Mouse (Mus musculus): ENCODE data around the gene Hnrnph3. TPM values are rescaled to one million over a fixed set of nuclear protein-coding genes. Genes with fewer than 3 reads are reported as not detected.

Gene Hnrnph3
- polyA plus RNA-seq, 1 experiment from 2014 or later: 116 TPM

- no peaks in the 10 kb centered on the region for H3K4me1 ChIP-seq (ENCODE audit: control insufficient read depth, insufficient read depth, low read length)
- H3K9ac ChIP-seq (ENCODE audit: low read length): no peak overlapping the region
- peaks cover 30% of the 10 kb centered on the region for H3K36me3 ChIP-seq (ENCODE audit: control insufficient read depth, insufficient read depth, low read length)
- 96% methylated on average over 15 of the region's 15 CpGs for WGBS
- H3K4me2 ChIP-seq (ENCODE audit: low read depth, severe bottlenecking): no peak overlapping the region
- ATAC-seq (ENCODE audit: insufficient number of reproducible peaks, low FRiP score, low TSS enrichment, low read depth): no peak
- no peak overlapping the region for H3K27ac ChIP-seq (replicated peaks; ENCODE audit: low read depth, low read length)
- no peak overlapping the region for H3K4me3 ChIP-seq (ENCODE audit: low read depth, low read length)
- H3K9me3 ChIP-seq (ENCODE audit: control insufficient read depth, low read length): no peaks in the 10 kb centered on the region
- no peak for DNase-seq (ENCODE audit: low spot score)
- H3K27me3 ChIP-seq (ENCODE audit: control insufficient read depth, insufficient read depth, low read length): no peaks in the 10 kb centered on the region
Measured at GRCm38 (mm10) chr10:62966291-62966690, 57.7 kb downstream of the Hnrnph3 start.

- no peak overlapping the region for H3K4me2 ChIP-seq (ENCODE audit: low read depth, severe bottlenecking)
- H3K9me3 ChIP-seq (ENCODE audit: control insufficient read depth, low read length): no peaks in the 10 kb centered on the region
- no peak overlapping the region for H3K4me3 ChIP-seq (ENCODE audit: low read depth, low read length)
- H3K27me3 ChIP-seq (ENCODE audit: control insufficient read depth, insufficient read depth, low read length): no peaks in the 10 kb centered on the region
- H3K9ac ChIP-seq (ENCODE audit: low read length): no peak overlapping the region
- H3K4me1 ChIP-seq (ENCODE audit: control insufficient read depth, insufficient read depth, low read length): no peaks in the 10 kb centered on the region
- no peak for DNase-seq (ENCODE audit: low spot score)
- 94% methylated on average over 11 of the region's 11 CpGs for WGBS
- ATAC-seq (ENCODE audit: insufficient number of reproducible peaks, low FRiP score, low TSS enrichment, low read depth): no peak
- H3K36me3 ChIP-seq (ENCODE audit: control insufficient read depth, insufficient read depth, low read length): peaks cover 28% of the 10 kb centered on the region
- H3K27ac ChIP-seq (replicated peaks; ENCODE audit: low read depth, low read length): no peak overlapping the region
Measured at GRCm38 (mm10) chr10:62965796-62966195, 58.2 kb downstream of the Hnrnph3 start.

Other genes starting within 250 kb of the Hnrnph3 start
- 181 and 192 TPM in 2 replicates for gene Ccar1, start 231.9 kb downstream of the Hnrnph3 start, polyA plus RNA-seq (2014; fragmentation: Nextera tagmentation; extraction: Ambion mirVana)
- 34.0 and 41.1 TPM in 2 replicates for gene Tet1, start 115.2 kb downstream of the Hnrnph3 start, polyA plus RNA-seq (2014; fragmentation: Nextera tagmentation; extraction: Ambion mirVana)
- 10.7 and 12.2 TPM in 2 replicates for gene Slc25a16, start 103.6 kb downstream of the Hnrnph3 start, polyA plus RNA-seq (2014; fragmentation: Nextera tagmentation; extraction: Ambion mirVana)
- 36.0 and 39.0 TPM in 2 replicates for gene Dna2, start 77.2 kb downstream of the Hnrnph3 start, polyA plus RNA-seq (2014; fragmentation: Nextera tagmentation; extraction: Ambion mirVana)
- 20.5 and 21.6 TPM in 2 replicates for gene Rufy2, start 44.0 kb downstream of the Hnrnph3 start, polyA plus RNA-seq (2014; fragmentation: Nextera tagmentation; extraction: Ambion mirVana)
- 0.73 and 0.88 TPM in 2 replicates for gene Pbld2, start 98 bp upstream of the Hnrnph3 start, polyA plus RNA-seq (2014; fragmentation: Nextera tagmentation; extraction: Ambion mirVana)
- gene Pbld1, start 35.9 kb upstream of the Hnrnph3 start, polyA plus RNA-seq (2014; fragmentation: Nextera tagmentation; extraction: Ambion mirVana): 1.7 and 2.1 TPM in 2 replicates
- 0.56 TPM in 1 of 2 replicates, not detected in the other for gene Atoh7, start 75.4 kb upstream of the Hnrnph3 start, polyA plus RNA-seq (2014; fragmentation: Nextera tagmentation; extraction: Ambion mirVana)
- gene Mypn, start 179.7 kb upstream of the Hnrnph3 start, polyA plus RNA-seq (2014; fragmentation: Nextera tagmentation; extraction: Ambion mirVana): 0.45 and 0.60 TPM in 2 replicates
- 46.1 and 50.8 TPM in 2 replicates for gene Herc4, start 219.6 kb upstream of the Hnrnph3 start, polyA plus RNA-seq (2014; fragmentation: Nextera tagmentation; extraction: Ambion mirVana)

All from limb, embryonic 11.5 days (tissue).